Mouse (Mus musculus): ENCODE data around the gene Fkbp9. TPM values are rescaled to one million over a fixed set of nuclear protein-coding genes. Genes with fewer than 3 reads are reported as not detected.
"Not testable (repeated sequence)": the region's sequence is repeated elsewhere in the genome, so short reads cannot be mapped to it uniquely, and the experiment has no call there.

Gene Fkbp9
- total and polyA plus RNA-seq, 3 experiments: 0.05 TPM; not detected in 2

DNA sequence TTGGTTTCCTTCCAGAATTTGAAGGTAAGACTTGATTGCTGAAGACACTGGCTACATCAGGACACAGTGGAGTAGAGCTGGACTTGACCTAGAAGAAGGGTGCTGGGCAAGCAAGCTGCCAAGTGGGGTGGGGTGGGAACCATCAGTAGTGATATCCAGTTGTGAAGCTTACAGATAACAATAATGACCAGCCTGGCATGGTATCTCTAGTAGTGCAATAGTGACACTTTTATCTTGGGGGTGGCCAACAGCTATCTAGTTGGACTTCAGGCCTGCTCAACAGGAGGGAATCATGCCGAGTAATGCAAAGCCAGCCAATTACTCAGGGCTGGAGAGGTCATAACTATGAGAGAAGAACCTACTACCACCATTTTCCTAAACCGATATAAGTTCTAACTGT is 12.5 kb downstream of the Fkbp9 start:
- no peak overlapping the region for H3K4me3 ChIP-seq (ENCODE audit: low read depth, low read length)
- DNase-seq (ENCODE audit: low spot score) (no peak), ATAC-seq (ENCODE audit: extremely low read depth, insufficient number of reproducible peaks, low FRiP score, poor library complexity, severe bottlenecking) (no peak)
- no peaks in the 10 kb centered on the region for H3K36me3 ChIP-seq (replicated peaks)
- no peak for TF ChIP-seq POLR2AphosphoS5 (IDR thresholded peaks at IDR 0.05; ENCODE audit: insufficient replicate concordance, low read depth, low read length)
- no peak for TF ChIP-seq GATA2 (IDR thresholded peaks at IDR 0.05; ENCODE audit: borderline replicate concordance, low read depth, low read length)
- no peak for TF ChIP-seq CTCF (IDR thresholded peaks at IDR 0.05; ENCODE audit: low read depth, low read length)
- no peak for TF ChIP-seq TAL1 (conservative IDR thresholded peaks at IDR 0.05; ENCODE audit: low read depth, low read length)
- no peak for TF ChIP-seq GATA1 (IDR thresholded peaks at IDR 0.05; ENCODE audit: borderline replicate concordance, low read length)
- no peaks in the 10 kb centered on the region for H3K9me3 ChIP-seq (replicated peaks)
- H3K4me1 ChIP-seq (ENCODE audit: insufficient read depth, low read depth, low read length): no peaks in the 10 kb centered on the region
- peaks cover 9% of the 10 kb centered on the region for H3K27me3 ChIP-seq (ENCODE audit: insufficient read depth, low read length)

DNA sequence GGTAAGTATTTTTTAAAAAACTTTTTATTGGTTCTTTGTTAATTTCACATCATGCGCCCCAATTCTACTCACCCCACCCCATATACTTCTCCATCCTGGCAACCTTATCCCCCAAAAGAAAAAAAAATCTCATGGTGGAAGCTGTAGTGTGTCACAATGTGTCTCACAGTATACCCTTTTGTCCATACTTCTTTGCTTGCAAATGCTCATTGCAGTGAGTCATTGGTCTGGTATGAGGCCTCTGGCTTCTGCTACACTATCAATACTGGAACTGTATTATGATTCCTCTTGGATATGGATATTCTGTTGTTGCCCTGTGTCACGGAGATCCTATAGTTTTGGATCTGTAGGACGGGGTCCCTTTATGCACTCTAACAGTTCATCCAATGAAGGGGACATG is 17.1 kb downstream of the Fkbp9 start:
- no peak overlapping the region for H3K4me3 ChIP-seq (ENCODE audit: low read depth, low read length)
- DNase-seq (ENCODE audit: low spot score) (no peak), ATAC-seq (ENCODE audit: extremely low read depth, insufficient number of reproducible peaks, low FRiP score, poor library complexity, severe bottlenecking) (no peak)
- H3K36me3 ChIP-seq (replicated peaks): no peaks in the 10 kb centered on the region
- TF ChIP-seq POLR2AphosphoS5 (IDR thresholded peaks at IDR 0.05; ENCODE audit: insufficient replicate concordance, low read depth, low read length): no peak
- no peak for TF ChIP-seq TAL1 (conservative IDR thresholded peaks at IDR 0.05; ENCODE audit: low read depth, low read length)
- no peak for TF ChIP-seq GATA1 (IDR thresholded peaks at IDR 0.05; ENCODE audit: borderline replicate concordance, low read length)
- no peaks in the 10 kb centered on the region for H3K4me1 ChIP-seq (ENCODE audit: insufficient read depth, low read depth, low read length)
- peaks cover 11% of the 10 kb centered on the region for H3K27me3 ChIP-seq (ENCODE audit: insufficient read depth, low read length)
- H3K9me3 ChIP-seq (replicated peaks): no peaks in the 10 kb centered on the region

DNA sequence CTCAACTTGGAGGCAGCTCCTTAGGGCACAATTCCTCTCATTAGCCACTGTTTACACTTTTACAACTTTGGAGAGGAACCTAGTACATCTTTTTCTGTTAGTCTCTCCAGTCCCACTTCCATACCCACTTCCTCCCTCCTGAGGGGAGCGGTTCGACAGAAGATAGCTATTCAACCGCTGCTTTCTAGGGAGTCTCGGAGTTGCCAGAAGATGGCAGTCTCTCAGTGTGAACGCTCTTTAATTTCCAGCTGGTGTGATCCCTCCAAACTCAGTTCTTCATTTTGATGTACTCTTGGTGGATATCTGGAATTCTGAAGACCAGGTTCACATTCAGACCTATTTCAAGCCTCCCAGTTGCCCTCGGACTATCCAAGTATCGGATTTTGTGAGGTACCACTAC is 18.5 kb downstream of the Fkbp9 start:
- Histone ChIP-seq H3K4me1 (ENCODE audit: insufficient read depth, low read depth, low read length) (no peaks in the 10 kb centered on the region), H3K36me3 (replicated peaks) (no peaks in the 10 kb centered on the region), H3K4me3 (ENCODE audit: low read depth, low read length) (no peak overlapping the region), H3K27me3 (ENCODE audit: insufficient read depth, low read length) (peaks cover 11% of the 10 kb centered on the region), H3K9me3 (replicated peaks) (no peaks in the 10 kb centered on the region)
- ATAC-seq (ENCODE audit: extremely low read depth, insufficient number of reproducible peaks, low FRiP score, poor library complexity, severe bottlenecking) (no peak), DNase-seq (ENCODE audit: low spot score) (no peak)
- TF ChIP-seq POLR2AphosphoS5 (IDR thresholded peaks at IDR 0.05; ENCODE audit: insufficient replicate concordance, low read depth, low read length) (no peak), TAL1 (conservative IDR thresholded peaks at IDR 0.05; ENCODE audit: low read depth, low read length) (no peak), GATA2 (IDR thresholded peaks at IDR 0.05; ENCODE audit: borderline replicate concordance, low read depth, low read length) (no peak), GATA1 (IDR thresholded peaks at IDR 0.05; ENCODE audit: borderline replicate concordance, low read length) (no peak), CTCF (IDR thresholded peaks at IDR 0.05; ENCODE audit: low read depth, low read length) (no peak)

GRCm38 (mm10) chr6:56854803-56855202 is 22.9 kb downstream of the Fkbp9 start:
- Histone ChIP-seq H3K9me3 (replicated peaks) (no peaks in the 10 kb centered on the region), H3K36me3 (replicated peaks) (no peaks in the 10 kb centered on the region), H3K27me3 (ENCODE audit: insufficient read depth, low read length) (peaks cover 8% of the 10 kb centered on the region), H3K4me1 (ENCODE audit: insufficient read depth, low read depth, low read length) (no peaks in the 10 kb centered on the region), H3K4me3 (ENCODE audit: low read depth, low read length) (no peak overlapping the region)
- DNase-seq (ENCODE audit: low spot score) (no peak), ATAC-seq (ENCODE audit: extremely low read depth, insufficient number of reproducible peaks, low FRiP score, poor library complexity, severe bottlenecking) (no peak)
- TF ChIP-seq GATA1 (IDR thresholded peaks at IDR 0.05; ENCODE audit: borderline replicate concordance, low read length) (no peak), POLR2AphosphoS5 (IDR thresholded peaks at IDR 0.05; ENCODE audit: insufficient replicate concordance, low read depth, low read length) (no peak), CTCF (IDR thresholded peaks at IDR 0.05; ENCODE audit: low read depth, low read length) (no peak), TAL1 (conservative IDR thresholded peaks at IDR 0.05; ENCODE audit: low read depth, low read length) (no peak), GATA2 (IDR thresholded peaks at IDR 0.05; ENCODE audit: borderline replicate concordance, low read depth, low read length) (no peak)

- Histone ChIP-seq H3K9me3 (replicated peaks) (no peaks in the 10 kb centered on the region), H3K36me3 (replicated peaks) (no peaks in the 10 kb centered on the region), H3K4me3 (ENCODE audit: low read depth, low read length) (no peak overlapping the region), H3K27me3 (ENCODE audit: insufficient read depth, low read length) (peaks cover 10% of the 10 kb centered on the region), H3K4me1 (ENCODE audit: insufficient read depth, low read depth, low read length) (no peaks in the 10 kb centered on the region; the same call in 1 of the 2 replicates)
- no peak for DNase-seq (ENCODE audit: low spot score)
- no peak for ATAC-seq (ENCODE audit: extremely low read depth, insufficient number of reproducible peaks, low FRiP score, poor library complexity, severe bottlenecking)
- no peak for TF ChIP-seq GATA1 (IDR thresholded peaks at IDR 0.05; ENCODE audit: borderline replicate concordance, low read length)
- no peak for TF ChIP-seq GATA2 (IDR thresholded peaks at IDR 0.05; ENCODE audit: borderline replicate concordance, low read depth, low read length)
- TF ChIP-seq POLR2AphosphoS5 (IDR thresholded peaks at IDR 0.05; ENCODE audit: insufficient replicate concordance, low read depth, low read length): no peak
These were observed 24.9 kb downstream of the Fkbp9 start for GRCm38 (mm10) chr6:56856748-56857147.

- H3K4me1 ChIP-seq (ENCODE audit: insufficient read depth, low read depth, low read length): no peaks in the 10 kb centered on the region; the same call in 1 of the 2 replicates
- H3K27me3 ChIP-seq (ENCODE audit: insufficient read depth, low read length): peaks cover 19% of the 10 kb centered on the region
- H3K4me3 ChIP-seq (ENCODE audit: low read depth, low read length): no peak overlapping the region
- no peaks in the 10 kb centered on the region for H3K9me3 ChIP-seq (replicated peaks)
- ATAC-seq (ENCODE audit: extremely low read depth, insufficient number of reproducible peaks, low FRiP score, poor library complexity, severe bottlenecking): no peak
- H3K36me3 ChIP-seq (replicated peaks): no peaks in the 10 kb centered on the region
- DNase-seq (ENCODE audit: low spot score): no peak
- TF ChIP-seq GATA2 (IDR thresholded peaks at IDR 0.05; ENCODE audit: borderline replicate concordance, low read depth, low read length) (no peak), GATA1 (IDR thresholded peaks at IDR 0.05; ENCODE audit: borderline replicate concordance, low read length) (no peak), POLR2AphosphoS5 (IDR thresholded peaks at IDR 0.05; ENCODE audit: insufficient replicate concordance, low read depth, low read length) (no peak), TAL1 (conservative IDR thresholded peaks at IDR 0.05; ENCODE audit: low read depth, low read length) (no peak), CTCF (IDR thresholded peaks at IDR 0.05; ENCODE audit: low read depth, low read length) (no peak)
These were observed 28.5 kb downstream of the Fkbp9 start for GRCm38 (mm10) chr6:56860205-56860848.

DNA sequence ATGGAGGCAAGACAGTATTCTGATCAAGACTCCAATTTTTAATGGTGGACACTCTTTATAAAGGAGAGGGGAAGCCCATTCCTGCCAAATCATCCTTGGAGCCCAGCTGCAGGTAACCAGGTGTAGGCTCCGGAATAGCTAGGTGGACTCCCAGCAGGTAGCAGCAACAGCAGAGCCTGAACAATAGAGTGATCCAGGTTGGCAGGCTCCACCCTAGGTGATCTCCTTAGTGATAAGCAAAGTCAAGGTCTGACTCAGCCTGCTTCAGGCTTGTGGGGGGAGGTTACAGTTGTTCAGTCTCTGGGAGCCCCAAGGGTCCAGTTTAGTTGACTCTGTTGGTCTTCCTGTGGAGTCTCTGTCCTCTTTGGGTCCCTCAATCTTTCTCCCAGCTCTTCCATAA is 35.0 kb downstream of the Fkbp9 start:
- DNase-seq (ENCODE audit: low spot score); H3K9me3 ChIP-seq (replicated peaks); ATAC-seq (ENCODE audit: extremely low read depth, insufficient number of reproducible peaks, low FRiP score, poor library complexity, severe bottlenecking); H3K36me3 ChIP-seq (replicated peaks); H3K4me3 ChIP-seq (ENCODE audit: low read depth, low read length): not testable (repeated sequence)
- peaks cover 20% of the 10 kb centered on the region for H3K27me3 ChIP-seq (ENCODE audit: insufficient read depth, low read length)
- peaks cover 19% of the 10 kb centered on the region for H3K4me1 ChIP-seq (ENCODE audit: insufficient read depth, low read depth, low read length)
